Mouse (Mus musculus) left cerebral cortex, adult 6 months (tissue): ENCODE data around the gene Tpr. TPM values are rescaled to one million over a fixed set of nuclear protein-coding genes. Genes with fewer than 3 reads are reported as not detected.

Experiments used
- long read RNA-seq, 2 experiments: library from polyadenylated mRNA; unstranded; transcript quantifications; one replicate each; pipeline ENCODE4 v2.0.0; 2019 to 2020
- polyA plus RNA-seq: library from polyadenylated mRNA; unstranded; fragments of <200 nt; fragmentation: Nextera tagmentation; gene quantifications from 2 replicates; pipeline ENCODE4 v1.2.3, GENCODE M21; 2021

The Tpr gene
- 63.8 and 81.8 TPM in 2 replicates for polyA plus RNA-seq
- long read RNA-seq, experiment 1, partial matches to known transcripts: 54 of 59 reads
- long read RNA-seq, experiment 1, other reads (novel, unspliced or antisense): 5 of 59 reads
- long read RNA-seq, experiment 2, partial matches to known transcripts: 129 of 138 reads
- long read RNA-seq, experiment 2, other reads (novel, unspliced or antisense): 4 of 138 reads

GRCm38 (mm10) chr1:150392638-150393487 lies at the start of gene Tpr, which contains the start of gene Odr4:
TSS of gene Tpr (plus strand) at chr1:150392838.
TSS of gene Odr4 (minus strand) at chr1:150393080.

GRCm38 (mm10) chr1:150466132-150466531 lies 73.5 kb downstream of the Tpr start, which contains the start of gene Prg4:
TSS of gene Prg4 (minus strand) at chr1:150466165.

Other genes with a start within 250 kb of the Tpr start
- gene Pdc, start 73.4 kb upstream of the Tpr start, polyA plus RNA-seq: not detected in 2 replicates
- 49.2 and 74.8 TPM in 2 replicates for gene Odr4, start 242 bp downstream of the Tpr start, polyA plus RNA-seq
- gene Prg4, start 73.3 kb downstream of the Tpr start, polyA plus RNA-seq: 6.1 and 6.3 TPM in 2 replicates